Comparison of ENCODE assay signal across 10 mouse cellular contexts in genomic region chr2:173608020-173608958, GRCm38 (mm10). TPM values are rescaled to one million over a fixed set of nuclear protein-coding genes. Genes with fewer than 3 reads are reported as not detected.
DNase-seq lines count a peak whose midpoint lies in the region; ATAC-seq and TF ChIP-seq lines count a peak whose summit lies in the region.
"Had no signal": no experiment of that assay in that cellular context is flagged by ENCODE, and none has a peak within 500 bp of the region (broad histone marks: within the 10 kb centered on the region; RNA-seq: fewer than 3 reads in every experiment).

No protein-coding gene starts in this region.

- TF ChIP-seq EP300 in liver, postnatal 0 days (IDR thresholded peaks at IDR 0.05; ENCODE audit: low read depth): no peak

- H3K36me3 ChIP-seq in liver, embryonic 13.5 days: peaks cover 5% of the 10 kb centered on the region; the same call in 1 of the 2 replicates
- H3K36me3 ChIP-seq in liver, postnatal 0 days (replicated peaks; ENCODE audit: insufficient read depth, low read length): no peaks in the 10 kb centered on the region
- H3K36me3 ChIP-seq in forebrain, embryonic 15.5 days: no peaks in the 10 kb centered on the region

- no peak overlapping the region for H3K4me3 ChIP-seq in liver, embryonic 13.5 days (replicated peaks)
- no peak overlapping the region for H3K4me3 ChIP-seq in liver, postnatal 0 days (ENCODE audit: low read depth, low read length)
- H3K4me3 ChIP-seq in forebrain, embryonic 15.5 days: no peak overlapping the region
- H3K4me3 ChIP-seq: limb, embryonic 12.5 days had no signal

- intact Hi-C loops in heart, postnatal 36 days (cut with DNase I): no loop called here

- no peaks in the 10 kb centered on the region for H3K4me1 ChIP-seq in liver, embryonic 13.5 days (replicated peaks)
- no peaks in the 10 kb centered on the region for H3K4me1 ChIP-seq in liver, postnatal 0 days (ENCODE audit: insufficient read depth)
- peaks cover 32% of the 10 kb centered on the region for H3K4me1 ChIP-seq in forebrain, embryonic 15.5 days

- no peak overlapping the region for H3K27ac ChIP-seq in liver, embryonic 13.5 days
- no peak overlapping the region for H3K27ac ChIP-seq in liver, postnatal 0 days (ENCODE audit: low read depth)
- no peak overlapping the region; the same call in 1 of the 2 replicates for H3K27ac ChIP-seq in forebrain, embryonic 15.5 days (replicated peaks)
- H3K27ac ChIP-seq: limb, embryonic 12.5 days had no signal

- DNase-seq in liver, embryonic 13.5 days: no peak
- DNase-seq in liver, postnatal 0 days: no peak
- peak; percentile 49 to 62 for DNase-seq in heart, postnatal 36 days
- DNase-seq in skeletal muscle tissue, adult 2 months (ENCODE audit: low read depth, low spot score): peak; percentile 49
- no peak for DNase-seq in layer of hippocampus, postnatal 14 days (ENCODE audit: low spot score in 2 of 2)
- no peak for DNase-seq in right cerebral cortex, postnatal 36 days (ENCODE audit: low spot score in 2 of 2)
- no peak for DNase-seq in left cerebral cortex, adult 18-20 months (ENCODE audit: low spot score in 2 of 2)

- no peak overlapping the region for H3K4me2 ChIP-seq in liver, embryonic 13.5 days
- H3K4me2 ChIP-seq in liver, postnatal 0 days (ENCODE audit: low read depth, low read length): no peak overlapping the region
- H3K4me2 ChIP-seq in forebrain, embryonic 15.5 days (replicated peaks): no peak overlapping the region
- H3K4me2 ChIP-seq: limb, embryonic 12.5 days had no signal

- H3K9ac ChIP-seq in liver, embryonic 13.5 days: no peak overlapping the region
- H3K9ac ChIP-seq in liver, postnatal 0 days (replicated peaks): no peak overlapping the region
- no peak overlapping the region for H3K9ac ChIP-seq in forebrain, embryonic 15.5 days (replicated peaks)
- H3K9ac ChIP-seq: limb, embryonic 12.5 days had no signal

- no peaks in the 10 kb centered on the region for H3K9me3 ChIP-seq in liver, embryonic 13.5 days (replicated peaks)
- no peaks in the 10 kb centered on the region for H3K9me3 ChIP-seq in liver, postnatal 0 days (ENCODE audit: low read length)
- no peaks in the 10 kb centered on the region for H3K9me3 ChIP-seq in forebrain, embryonic 15.5 days
- H3K9me3 ChIP-seq: limb, embryonic 12.5 days had no signal

- WGBS in liver, embryonic 13.5 days (ENCODE audit: insufficient replicate concordance): 76% methylated on average over 10 of the region's 10 CpGs
- 85% methylated on average over 10 of the region's 10 CpGs for WGBS in liver, postnatal 0 days (ENCODE audit: insufficient replicate concordance)
- WGBS in forebrain, embryonic 15.5 days: 59% methylated on average over 10 of the region's 10 CpGs

- ATAC-seq in liver, embryonic 13.5 days (ENCODE audit: low read depth): 0 out of 2 replicates have a peak, but pooled peaks have one; percentile 13
- no peak for ATAC-seq in liver, postnatal 0 days
- peak; percentile 87 for ATAC-seq in forebrain, embryonic 15.5 days (replicated peaks)

- no peak for TF ChIP-seq CTCF in liver, postnatal 0 days (IDR thresholded peaks at IDR 0.05; ENCODE audit: low read depth)

- H3K27me3 ChIP-seq in liver, embryonic 13.5 days: no peaks in the 10 kb centered on the region
- no peaks in the 10 kb centered on the region for H3K27me3 ChIP-seq in liver, postnatal 0 days (ENCODE audit: insufficient read depth, low read length)
- H3K27me3 ChIP-seq in forebrain, embryonic 15.5 days: no peaks in the 10 kb centered on the region
- H3K27me3 ChIP-seq: limb, embryonic 12.5 days had no signal

RNA-seq across cellular contexts. Expression of gene Ankrd60, which starts 30.1 kb away (rescaled TPM):
- not detected in 2 replicates for polyA plus RNA-seq in liver, embryonic 13.5 days (2015; fragmentation: Nextera tagmentation; extraction: Ambion mirVana)
- polyA plus RNA-seq in liver, postnatal 0 days (2015; fragmentation: Nextera tagmentation; extraction: Ambion mirVana): not detected in 2 replicates
- polyA plus RNA-seq in forebrain, embryonic 15.5 days (2015; fragmentation: Nextera tagmentation; extraction: Ambion mirVana): not detected in 2 replicates
- total RNA-seq in heart, postnatal 36 days (2021): not detected
- not detected for total RNA-seq in layer of hippocampus, postnatal 14 days (2021)
- total RNA-seq in left cerebral cortex, adult 18-20 months (2021): not detected
- total RNA-seq: gastrocnemius, adult 8-10 months had no signal
- polyA plus RNA-seq: limb, embryonic 12.5 days had no signal

RNA-seq across cellular contexts. Expression of gene Rab22a, which starts 51.3 kb away (rescaled TPM):
- polyA plus RNA-seq in liver, embryonic 13.5 days (2015; fragmentation: Nextera tagmentation; extraction: Ambion mirVana): 14.5 and 18.2 TPM in 2 replicates
- polyA plus RNA-seq in liver, postnatal 0 days (2015; fragmentation: Nextera tagmentation; extraction: Ambion mirVana): 13.1 and 14.0 TPM in 2 replicates
- polyA plus RNA-seq in forebrain, embryonic 15.5 days (2015; fragmentation: Nextera tagmentation; extraction: Ambion mirVana): 35.3 and 36.9 TPM in 2 replicates
- total RNA-seq in heart, postnatal 36 days (2021): 10 to 100 TPM; 32.7 to 34.4 TPM
- 10 to 100 TPM; 24.4 to 25.6 TPM for total RNA-seq in layer of hippocampus, postnatal 14 days (2021)
- total RNA-seq in left cerebral cortex, adult 18-20 months (2021): 10 to 100 TPM; 28.6 to 29.6 TPM

Comparison
In these comparisons a context has a peak if more than half of its experiments do, and no peak if none do; other contexts are left out.
1. DNase-seq: peak in heart, postnatal 36 days (2 of 2) and skeletal muscle tissue, adult 2 months (single experiment); none in liver, embryonic 13.5 days (single experiment), liver, postnatal 0 days (single experiment), layer of hippocampus, postnatal 14 days (0 of 2), right cerebral cortex, postnatal 36 days (0 of 2) and left cerebral cortex, adult 18-20 months (0 of 2).